Mouse (Mus musculus): ENCODE measurements around the gene Defb36. TPM values are rescaled to one million over a fixed set of nuclear protein-coding genes. Genes with fewer than 3 reads are reported as not detected.

Defb36 gene
- polyA plus RNA-seq, 1 experiment, result not detected

DNA sequence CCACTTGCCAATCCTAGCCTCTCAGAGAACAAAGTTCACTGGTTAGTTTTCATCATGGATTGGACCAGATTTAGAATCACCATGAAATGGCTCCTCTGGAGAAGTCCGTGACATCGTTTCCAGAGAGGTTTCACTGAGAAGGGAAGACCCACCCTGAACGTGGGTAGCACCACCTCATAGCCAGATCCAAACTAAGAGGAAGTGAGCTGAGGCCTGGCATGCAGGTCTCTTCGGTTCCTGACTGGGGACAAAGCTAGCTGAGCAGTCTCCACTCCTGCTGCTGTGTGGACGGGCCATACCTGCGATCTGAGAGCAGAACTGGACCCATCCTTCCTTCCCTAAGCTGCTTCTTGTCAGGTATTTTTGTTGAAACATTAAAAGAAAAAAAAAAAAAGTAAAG, 57.0 kb downstream of the Defb36 start:
- H3K36me3 ChIP-seq (ENCODE audit: control insufficient read depth, insufficient read depth, low read length), result no peaks in the 10 kb centered on the region
- H3K4me3 ChIP-seq (ENCODE audit: low read depth, low read length), result no peak overlapping the region
- TF ChIP-seq POLR2A (IDR thresholded peaks at IDR 0.05; ENCODE audit: low read depth, low read length) (no peak), CTCF (IDR thresholded peaks at IDR 0.05; ENCODE audit: extremely low read depth, insufficient read length, insufficient replicate concordance, low read depth, low read length) (no peak)
- no peaks in the 10 kb centered on the region for H3K4me1 ChIP-seq (ENCODE audit: control insufficient read depth, insufficient read depth, insufficient read length, low read length)
- WGBS, result 67% methylated on average over 6 of the region's 6 CpGs
- no peaks in the 10 kb centered on the region for H3K27me3 ChIP-seq (ENCODE audit: control insufficient read depth, insufficient read depth, low read length)
- H3K27ac ChIP-seq (ENCODE audit: insufficient read depth, low read depth, low read length), result no peak overlapping the region

Other genes starting within 250 kb of the Defb36 start
- 0.36 and 0.51 TPM in 2 replicates for gene Nrsn2, start 227.7 kb upstream of the Defb36 start, polyA plus RNA-seq (2012; rRNA removed)
- 1.8 and 3.2 TPM in 2 replicates for gene Sox12, start 206.3 kb upstream of the Defb36 start, polyA plus RNA-seq (2012; rRNA removed)
- 0.77 and 1.9 TPM in 2 replicates for gene Zcchc3, start 189.3 kb upstream of the Defb36 start, polyA plus RNA-seq (2012; rRNA removed)
- not detected in 2 replicates for gene 6820408C15Rik, start 188.7 kb upstream of the Defb36 start, polyA plus RNA-seq (2012; rRNA removed)
- gene Defb23, start 139.7 kb upstream of the Defb36 start, polyA plus RNA-seq (2012; rRNA removed), result not detected in 2 replicates
- gene Defb20, start 127.3 kb upstream of the Defb36 start, polyA plus RNA-seq (2012; rRNA removed), result not detected in 2 replicates
- not detected in 2 replicates for gene Defb22, start 114.2 kb upstream of the Defb36 start, polyA plus RNA-seq (2012; rRNA removed)
- not detected in 2 replicates for gene Defb26, start 92.6 kb upstream of the Defb36 start, polyA plus RNA-seq (2012; rRNA removed)
- not detected in 2 replicates for gene Defb28, start 86.1 kb upstream of the Defb36 start, polyA plus RNA-seq (2012; rRNA removed)
- not detected in 2 replicates for gene Defb29, start 64.2 kb upstream of the Defb36 start, polyA plus RNA-seq (2012; rRNA removed)
- gene Gm17416, start 35.0 kb upstream of the Defb36 start, polyA plus RNA-seq (2012; rRNA removed), result not detected in 2 replicates
- not detected in 2 replicates for gene Defb21, start 31.6 kb upstream of the Defb36 start, polyA plus RNA-seq (2012; rRNA removed)
- not detected in 2 replicates for gene Defb19, start 24.0 kb upstream of the Defb36 start, polyA plus RNA-seq (2012; rRNA removed)
- not detected in 2 replicates for gene Defb45, start 4.9 kb upstream of the Defb36 start, polyA plus RNA-seq (2012; rRNA removed)
- not detected in 2 replicates for gene Defb25, start 18.7 kb downstream of the Defb36 start, polyA plus RNA-seq (2012; rRNA removed)
- 3.5 and 4.7 TPM in 2 replicates for gene Rem1, start 22.6 kb downstream of the Defb36 start, polyA plus RNA-seq (2012; rRNA removed)
- 152 and 199 TPM in 2 replicates for gene H13, start 65.1 kb downstream of the Defb36 start, polyA plus RNA-seq (2012; rRNA removed)
- 1.3 and 1.7 TPM in 2 replicates for gene Mcts2, start 82.7 kb downstream of the Defb36 start, polyA plus RNA-seq (2012; rRNA removed)
- gene Id1, start 131.9 kb downstream of the Defb36 start, polyA plus RNA-seq (2012; rRNA removed), result 585 and 916 TPM in 2 replicates
- 0.50 and 1.7 TPM in 2 replicates for gene Cox4i2, start 149.8 kb downstream of the Defb36 start, polyA plus RNA-seq (2012; rRNA removed)
- 20.7 and 53.8 TPM in 2 replicates for gene Bcl2l1, start 227.4 kb downstream of the Defb36 start, polyA plus RNA-seq (2012; rRNA removed)
- gene Tpx2, start 243.6 kb downstream of the Defb36 start, polyA plus RNA-seq (2012; rRNA removed), result 0.52 and 1.3 TPM in 2 replicates

All from small intestine, adult 2 months (tissue).